Mouse (Mus musculus) neural tube, embryonic 15.5 days (tissue): ENCODE measurements at regions not wholly inside any gene's neighbourhood (a gene's known extent, or its start where the extent isn't known, plus 50 kb on each side); places are given as distances from the start of the nearest gene placed in this dataset.

Experiments used
- ATAC-seq: fragments of 200-750 bp; cut with Nextera tagmentation; 2 replicates; pipeline ENCODE4 v1.8.0; 2017; ENCODE audit warnings: mild to moderate bottlenecking, moderate TSS enrichment, moderate library complexity; ENCODE audit not compliant: low FRiP score
- H3K27ac ChIP-seq: fragments of 300-500 bp; sonication (generic); replicated peaks from 2 replicates; pipeline ENCODE4 v1.5.1; 2015; ENCODE audit warnings: mild to moderate bottlenecking, inconsistent platforms
- H3K27me3 ChIP-seq: fragments of 300-500 bp; sonication (generic); replicated peaks from 2 replicates; pipeline ENCODE4 v1.6.1; 2015; ENCODE audit warnings: inconsistent platforms
- H3K36me3 ChIP-seq: fragments of 300-500 bp; sonication (generic); 2 replicates; pipeline ENCODE4 v1.6.1; 2015; ENCODE audit warnings: inconsistent platforms
- H3K4me1 ChIP-seq: fragments of 300-500 bp; sonication (generic); 2 replicates; pipeline ENCODE4 v1.6.1; 2015; ENCODE audit warnings: inconsistent platforms
- H3K4me2 ChIP-seq: fragments of 300-500 bp; sonication (generic); 2 replicates; pipeline ENCODE4 v1.6.1; 2015; ENCODE audit warnings: inconsistent platforms, mild to moderate bottlenecking, moderate library complexity
- H3K4me3 ChIP-seq: fragments of 300-500 bp; sonication (generic); replicated peaks from 2 replicates; pipeline ENCODE4 v1.5.1; 2015; ENCODE audit warnings: mild to moderate bottlenecking, inconsistent platforms
- H3K9ac ChIP-seq: fragments of 300-500 bp; sonication (generic); replicated peaks from 2 replicates; pipeline ENCODE4 v1.6.1; 2015; ENCODE audit warnings: mild to moderate bottlenecking, inconsistent platforms
- H3K9me3 ChIP-seq: fragments of 300-500 bp; sonication (generic); replicated peaks from 2 replicates; pipeline ENCODE4 v1.6.1; 2016; ENCODE audit warnings: inconsistent platforms
- WGBS: fragments of 180-500 bp; shearing (Covaris S2); methylation state at CpG from one replicate; pipeline ENCODE4 v1.1.7; 2015; ENCODE audit warnings: mixed read lengths; 5-methylcytosine and 5-hydroxymethylcytosine counted together

DNA sequence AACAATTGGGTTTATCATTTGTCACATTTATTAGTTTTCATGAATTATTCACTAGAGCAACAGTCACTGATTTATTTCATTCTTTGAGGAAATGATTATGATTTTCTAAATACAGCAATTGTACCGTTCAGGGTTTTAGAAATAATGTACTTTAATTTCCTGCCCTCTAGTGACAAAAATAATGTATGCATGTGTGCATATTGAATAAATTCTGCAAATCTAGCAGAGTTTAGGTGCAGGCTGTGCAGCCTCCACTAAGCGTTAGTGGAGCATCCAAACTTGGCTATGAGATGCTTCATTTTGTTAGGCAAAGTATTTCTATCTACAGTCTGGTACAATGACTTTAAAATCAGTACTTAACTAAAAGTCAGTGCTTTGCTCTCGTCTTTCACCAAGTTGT lies 642.1 kb upstream of the A830018L16Rik start:
- Histone ChIP-seq H3K9me3 (no peaks in the 10 kb centered on the region), H3K4me2 (no peak overlapping the region), H3K27me3 (no peaks in the 10 kb centered on the region), H3K36me3 (no peaks in the 10 kb centered on the region), H3K9ac (no peak overlapping the region), H3K4me3 (no peak overlapping the region), H3K27ac (no peak overlapping the region), H3K4me1 (no peaks in the 10 kb centered on the region)
- ATAC-seq, result peak; percentile 72
- WGBS, result 64% methylated on average over 3 of the region's 3 CpGs

DNA sequence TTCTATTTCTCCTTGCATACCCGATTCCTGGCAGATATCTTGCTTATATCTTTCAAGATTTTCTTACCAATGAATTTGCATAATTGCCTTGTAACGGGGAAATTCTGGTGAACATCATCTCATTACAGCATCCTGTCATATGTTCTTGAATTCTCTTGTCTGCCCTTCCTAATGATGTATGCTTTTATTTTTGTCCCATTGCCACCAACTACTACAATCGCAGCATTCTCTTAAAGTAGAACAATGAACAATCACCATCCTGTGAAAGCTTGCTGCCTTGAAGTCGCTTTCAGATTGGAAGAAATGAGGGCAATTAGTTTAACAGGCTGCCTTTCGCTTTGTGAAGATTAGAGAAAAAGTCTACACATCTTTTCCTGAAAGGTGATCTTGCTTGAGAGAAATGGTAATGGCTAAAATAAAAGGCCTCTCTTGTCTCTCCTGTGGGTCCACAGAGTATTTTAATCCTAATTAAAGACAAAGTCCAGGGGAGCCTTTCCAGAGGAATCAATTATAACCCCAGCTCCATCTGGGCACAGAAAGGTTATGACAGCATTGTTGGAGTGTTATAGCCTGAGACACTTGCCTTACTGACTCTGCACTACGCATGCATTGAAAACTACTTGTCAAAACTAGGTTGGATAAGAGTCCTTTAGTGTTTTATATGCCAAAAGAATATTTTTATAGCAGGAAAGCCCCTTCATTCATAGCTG lies 619.7 kb upstream of the A830018L16Rik start:
- Histone ChIP-seq H3K4me3 (no peak overlapping the region), H3K9me3 (no peaks in the 10 kb centered on the region), H3K27me3 (no peaks in the 10 kb centered on the region), H3K4me1 (no peaks in the 10 kb centered on the region), H3K36me3 (no peaks in the 10 kb centered on the region), H3K4me2 (no peak overlapping the region), H3K27ac (no peak overlapping the region), H3K9ac (no peak overlapping the region)
- ATAC-seq, result peak; percentile 24; the same call in 1 of the 2 replicates
- WGBS, result 56% methylated on average over 6 of the region's 6 CpGs

GRCm38 (mm10) chr1:10835653-10836415 lies 578.1 kb upstream of the A830018L16Rik start:
- WGBS, result 56% methylated on average over 6 of the region's 6 CpGs

GRCm38 (mm10) chr1:10837180-10837579 lies 576.7 kb upstream of the A830018L16Rik start:
- Histone ChIP-seq H3K27me3 (no peaks in the 10 kb centered on the region), H3K9ac (no peak overlapping the region), H3K4me1 (no peaks in the 10 kb centered on the region), H3K9me3 (peaks cover 4% of the 10 kb centered on the region; the same call in 1 of the 2 replicates), H3K36me3 (no peaks in the 10 kb centered on the region), H3K4me3 (no peak overlapping the region), H3K27ac (no peak overlapping the region), H3K4me2 (no peak overlapping the region)
- WGBS, result 87% methylated on average over 2 of the region's 2 CpGs
- no peak for ATAC-seq

More at GRCm38 (mm10) chr1:10835653-10836415, 578.1 kb upstream of the A830018L16Rik start:
- ATAC-seq, result peak; percentile 82; the same call in 1 of the 2 replicates
- no peaks in the 10 kb centered on the region for H3K27me3 ChIP-seq
- peaks cover 4% of the 10 kb centered on the region; the same call in 1 of the 2 replicates for H3K9me3 ChIP-seq
- H3K27ac ChIP-seq, result no peak overlapping the region
- H3K4me2 ChIP-seq, result no peak overlapping the region
- H3K36me3 ChIP-seq, result no peaks in the 10 kb centered on the region
- H3K4me1 ChIP-seq, result no peaks in the 10 kb centered on the region
- no peak overlapping the region for H3K9ac ChIP-seq
- H3K4me3 ChIP-seq, result no peak overlapping the region

GRCm38 (mm10) chr1:10852934-10853333 lies 561.0 kb upstream of the A830018L16Rik start:
- WGBS, result 81% methylated on average over 2 of the region's 2 CpGs
- no peak overlapping the region for H3K27ac ChIP-seq
- H3K4me2 ChIP-seq, result no peak overlapping the region
- no peaks in the 10 kb centered on the region for H3K36me3 ChIP-seq
- H3K27me3 ChIP-seq, result no peaks in the 10 kb centered on the region
- H3K4me3 ChIP-seq, result no peak overlapping the region
- no peak for ATAC-seq
- H3K4me1 ChIP-seq, result no peaks in the 10 kb centered on the region
- H3K9ac ChIP-seq, result no peak overlapping the region
- no peaks in the 10 kb centered on the region for H3K9me3 ChIP-seq

- no peak overlapping the region for H3K9ac ChIP-seq
- no peaks in the 10 kb centered on the region for H3K36me3 ChIP-seq
- H3K27ac ChIP-seq, result no peak overlapping the region
- H3K9me3 ChIP-seq, result no peaks in the 10 kb centered on the region
- no peak overlapping the region for H3K4me2 ChIP-seq
- no peaks in the 10 kb centered on the region for H3K4me1 ChIP-seq
- WGBS, result 5% methylated on average over 1 of the region's 1 CpGs
- no peak overlapping the region for H3K4me3 ChIP-seq
- no peak for ATAC-seq
- H3K27me3 ChIP-seq, result no peaks in the 10 kb centered on the region
Measured at GRCm38 (mm10) chr1:10854495-10854894, 559.4 kb upstream of the A830018L16Rik start.

GRCm38 (mm10) chr1:10871163-10871853 lies 542.6 kb upstream of the A830018L16Rik start:
- ATAC-seq, result no peak
- H3K9me3 ChIP-seq, result no peaks in the 10 kb centered on the region
- no peaks in the 10 kb centered on the region for H3K27me3 ChIP-seq
- 88% methylated on average over 5 of the region's 5 CpGs for WGBS
- H3K4me2 ChIP-seq, result no peak overlapping the region
- no peak overlapping the region for H3K9ac ChIP-seq
- no peak overlapping the region for H3K4me3 ChIP-seq
- H3K4me1 ChIP-seq, result no peaks in the 10 kb centered on the region
- H3K27ac ChIP-seq, result no peak overlapping the region
- no peaks in the 10 kb centered on the region for H3K36me3 ChIP-seq

- Histone ChIP-seq H3K9me3 (no peaks in the 10 kb centered on the region), H3K4me2 (no peak overlapping the region), H3K4me1 (no peaks in the 10 kb centered on the region), H3K36me3 (no peaks in the 10 kb centered on the region), H3K9ac (no peak overlapping the region), H3K27ac (no peak overlapping the region), H3K27me3 (no peaks in the 10 kb centered on the region), H3K4me3 (no peak overlapping the region)
- no peak for ATAC-seq
Measured at GRCm38 (mm10) chr1:10872266-10872665, 541.6 kb upstream of the A830018L16Rik start.

- H3K4me2 ChIP-seq, result no peak overlapping the region
- 71% methylated on average over 2 of the region's 2 CpGs for WGBS
Measured at GRCm38 (mm10) chr1:10872726-10873125, 541.2 kb upstream of the A830018L16Rik start.

GRCm38 (mm10) chr1:10877391-10878170 lies 536.3 kb upstream of the A830018L16Rik start:
- H3K27me3 ChIP-seq, result no peaks in the 10 kb centered on the region
- ATAC-seq, result no peak
- no peaks in the 10 kb centered on the region for H3K36me3 ChIP-seq
- no peak overlapping the region for H3K9ac ChIP-seq
- no peaks in the 10 kb centered on the region for H3K4me1 ChIP-seq
- WGBS, result 57% methylated on average over 2 of the region's 2 CpGs
- H3K27ac ChIP-seq, result no peak overlapping the region
- H3K9me3 ChIP-seq, result no peaks in the 10 kb centered on the region
- H3K4me2 ChIP-seq, result no peak overlapping the region
- no peak overlapping the region for H3K4me3 ChIP-seq

More at GRCm38 (mm10) chr1:10872726-10873125, 541.2 kb upstream of the A830018L16Rik start:
- no peak for ATAC-seq
- Histone ChIP-seq H3K9me3 (no peaks in the 10 kb centered on the region), H3K27ac (no peak overlapping the region), H3K9ac (no peak overlapping the region), H3K4me1 (no peaks in the 10 kb centered on the region), H3K36me3 (no peaks in the 10 kb centered on the region), H3K27me3 (no peaks in the 10 kb centered on the region), H3K4me3 (no peak overlapping the region)

DNA sequence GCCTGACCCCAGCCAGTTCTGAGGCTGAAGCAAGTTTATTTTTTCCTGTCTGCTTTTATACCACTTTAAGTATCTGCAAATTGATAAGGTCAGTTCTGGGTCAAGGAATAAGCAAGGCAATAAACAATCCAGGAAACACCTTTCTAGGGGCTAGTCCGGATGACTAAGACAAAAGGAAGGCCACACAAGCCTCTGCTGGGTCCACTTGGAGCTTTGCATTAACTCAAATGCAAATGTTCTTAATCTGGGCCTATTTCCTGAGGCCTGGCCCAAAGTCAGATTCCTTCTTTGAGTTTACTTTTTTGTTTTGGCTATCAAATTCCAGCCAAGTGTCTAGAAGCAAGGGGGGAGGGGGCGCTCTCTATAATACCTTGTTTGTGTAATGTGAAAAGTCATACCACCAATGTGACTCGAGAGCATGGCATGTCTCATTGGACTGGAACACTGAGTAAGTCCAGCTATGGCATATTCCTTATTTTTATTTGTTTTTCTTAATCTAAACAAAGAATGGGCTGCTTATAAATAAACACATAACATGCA lies 535.6 kb upstream of the A830018L16Rik start:
- Histone ChIP-seq H3K4me1 (no peaks in the 10 kb centered on the region), H3K27me3 (no peaks in the 10 kb centered on the region), H3K9ac (no peak overlapping the region), H3K36me3 (no peaks in the 10 kb centered on the region), H3K9me3 (no peaks in the 10 kb centered on the region), H3K4me3 (no peak overlapping the region), H3K4me2 (no peak overlapping the region), H3K27ac (no peak overlapping the region)
- ATAC-seq, result no peak
- WGBS, result 65% methylated on average over 3 of the region's 3 CpGs
